Mouse (Mus musculus) lung, postnatal 25 days (tissue): ENCODE results near the gene Pmpca.

Source experiments
- DNase-seq: peaks from one replicate; pipeline ENCODE4 v3.0.0; 2022; ENCODE audit warnings: low spot score

Pmpca gene

GRCm38 (mm10) chr2:26429851-26430250 is 40.7 kb downstream of the Pmpca start:
- no peak for DNase-seq

- DNase-seq, result no peak
Observed at GRCm38 (mm10) chr2:26434791-26435572, 45.8 kb downstream of the Pmpca start.

DNA sequence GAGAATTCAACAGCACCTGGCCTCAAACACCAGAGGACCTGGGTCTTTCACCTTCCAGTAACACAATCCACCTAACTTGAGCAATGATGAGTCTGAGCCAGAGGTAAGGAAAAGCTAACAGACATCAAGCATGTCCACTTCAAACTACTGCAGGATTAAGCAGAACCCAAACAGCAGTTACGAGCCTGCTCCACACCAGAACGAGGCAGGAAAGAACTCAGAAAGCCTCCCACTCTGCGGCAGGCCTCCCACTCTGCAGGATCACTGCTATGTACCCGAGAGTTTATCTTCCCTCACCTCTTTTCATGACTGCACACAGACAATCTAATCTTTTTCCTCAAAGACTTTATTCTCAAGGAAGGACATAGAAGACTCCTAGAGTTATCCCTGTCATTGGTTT is 48.1 kb downstream of the Pmpca start:
- DNase-seq, result no peak

DNA sequence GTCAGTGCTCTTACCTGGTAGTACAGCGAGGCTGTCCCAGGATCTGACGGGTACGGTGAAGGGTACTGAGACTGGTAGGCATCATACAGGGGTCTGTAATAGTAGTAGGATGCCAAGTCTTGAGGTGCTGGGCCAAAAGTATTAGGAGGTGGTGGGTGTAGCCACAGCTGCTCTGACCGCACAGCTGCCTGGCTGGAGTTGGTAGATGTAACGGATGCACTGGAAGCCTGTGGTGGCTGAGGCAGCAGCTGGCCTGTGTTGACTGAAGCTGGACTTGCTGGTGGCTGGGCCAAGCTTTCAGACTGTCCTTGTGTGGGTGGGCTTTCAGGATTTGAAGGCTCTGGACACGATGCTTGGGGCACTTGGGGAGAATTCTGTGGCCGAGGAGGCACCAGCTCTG is 49.2 kb downstream of the Pmpca start:
- no peak for DNase-seq

GRCm38 (mm10) chr2:26439671-26440070 is 50.5 kb downstream of the Pmpca start:
- DNase-seq, result no peak

GRCm38 (mm10) chr2:26441261-26441660 is 52.1 kb downstream of the Pmpca start:
- DNase-seq, result no peak

DNA sequence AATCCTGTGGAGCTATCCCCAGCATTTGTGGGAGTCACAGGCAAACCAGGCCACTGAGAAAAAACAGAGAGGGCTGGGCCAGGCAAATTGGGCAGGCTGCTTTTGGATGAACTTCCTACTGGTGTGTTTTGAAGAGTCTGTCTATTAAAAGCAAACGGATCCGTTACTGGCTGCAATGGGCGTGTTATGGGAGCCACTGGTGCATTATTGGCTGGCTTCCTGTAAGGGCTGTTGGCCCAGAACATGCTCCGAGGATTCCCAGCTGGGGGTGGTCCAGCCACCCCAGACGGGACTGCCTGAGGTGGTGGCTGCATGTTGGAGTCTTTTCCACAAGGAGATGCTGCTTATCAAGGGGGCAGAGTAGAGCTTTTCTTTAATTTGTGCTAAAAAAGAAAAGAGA is 52.5 kb downstream of the Pmpca start:
- no peak for DNase-seq

- DNase-seq, result no peak
Observed at GRCm38 (mm10) chr2:26442843-26443242, 53.7 kb downstream of the Pmpca start.

DNA sequence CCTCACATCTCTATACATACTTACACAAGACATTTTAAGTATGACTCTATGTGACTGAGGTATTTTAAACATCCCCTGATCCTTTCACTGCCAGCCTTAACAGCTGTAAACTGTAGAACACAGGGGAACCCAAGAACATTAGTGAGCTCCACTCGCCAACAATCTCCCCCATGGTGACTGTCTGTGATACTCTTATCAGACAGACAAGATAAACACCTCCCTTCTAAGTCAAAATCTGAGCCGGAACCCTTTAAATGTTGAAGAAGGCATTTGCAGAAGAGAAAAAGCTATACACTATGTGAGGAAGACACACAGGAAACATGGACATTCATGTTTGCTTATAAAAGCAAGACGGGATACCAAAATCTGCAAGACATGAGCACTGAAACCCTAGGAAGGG is 54.7 kb downstream of the Pmpca start:
- DNase-seq, result no peak

DNA sequence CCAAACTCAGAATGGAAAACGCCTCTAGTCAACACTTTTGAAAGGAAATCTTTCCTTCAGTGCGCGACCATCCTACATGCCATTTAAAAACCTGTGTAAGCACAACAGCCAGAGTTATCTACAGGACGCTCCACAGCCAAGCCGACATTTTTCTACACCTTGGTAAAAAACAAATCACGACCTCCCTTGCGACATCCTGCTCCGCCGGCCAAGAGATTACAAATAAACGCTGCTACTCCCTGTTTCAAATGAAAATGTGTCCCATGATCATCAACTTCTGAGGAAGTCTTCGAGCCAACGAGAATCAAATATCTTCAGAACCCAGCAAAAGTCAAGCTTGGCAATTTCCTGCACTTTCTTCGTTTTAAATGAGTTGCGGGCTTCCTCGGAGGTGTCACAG is 55.2 kb downstream of the Pmpca start:
- DNase-seq, result peak; percentile 29

- peak; percentile 100 for DNase-seq
Observed at GRCm38 (mm10) chr2:26444946-26445665, 56.0 kb downstream of the Pmpca start, which contains the start of gene Sec16a. Sec16a (minus strand) TSS chr2:26445216.

DNA sequence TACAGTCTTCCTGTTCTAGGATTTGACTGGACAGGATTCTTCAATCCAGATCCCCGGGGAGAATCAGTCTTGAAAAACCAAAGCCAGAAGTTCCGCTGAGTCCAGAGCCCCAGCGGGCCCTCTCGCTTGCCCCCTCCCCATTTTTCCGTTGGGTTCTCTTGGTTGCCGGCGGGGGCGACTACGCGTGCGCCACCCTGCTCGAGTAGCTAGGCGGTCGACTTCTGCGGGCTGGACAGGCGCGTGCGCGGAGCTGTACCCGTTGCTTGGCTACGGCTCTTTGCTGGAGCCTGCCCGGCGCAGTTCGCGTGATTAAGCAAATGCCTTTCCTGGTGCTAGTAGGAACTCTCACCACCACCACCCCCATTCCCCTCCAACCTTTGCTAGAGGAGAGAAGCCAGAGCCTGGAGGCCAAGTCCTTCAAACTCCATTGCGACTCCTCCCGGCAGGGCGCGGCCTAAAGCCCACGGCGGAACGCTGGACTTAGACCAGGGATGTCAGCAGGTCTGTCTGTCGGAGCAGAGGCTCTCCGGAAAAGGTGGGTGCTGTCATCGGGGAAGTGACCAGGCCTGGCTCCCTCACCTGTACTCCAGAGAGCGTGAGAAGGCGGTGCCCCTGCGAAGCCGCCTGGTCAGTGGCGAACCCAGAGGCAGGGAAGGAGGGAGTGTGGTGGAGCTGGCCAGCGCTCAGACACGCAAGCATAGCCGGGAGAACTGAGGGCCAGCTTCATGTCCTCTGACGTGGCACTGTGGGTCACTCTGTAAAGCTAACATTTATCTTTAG is 56.7 kb downstream of the Pmpca start:
- DNase-seq, result peak; percentile 94

- no peak for DNase-seq
Observed at GRCm38 (mm10) chr2:26446671-26447070, 57.5 kb downstream of the Pmpca start.
